Mouse (Mus musculus) common myeloid progenitor, adult 5-6 weeks (primary cell): Measurements from ENCODE around the gene Cped1. TPM values are rescaled to one million over a fixed set of nuclear protein-coding genes. Genes with fewer than 3 reads are reported as not detected.

ENCODE experiments used
- ATAC-seq: replicated peaks from 2 replicates; pipeline ENCODE4 v1.8.0; 2016; ENCODE audit warnings: low read depth, mild to moderate bottlenecking, moderate TSS enrichment, inconsistent platforms; ENCODE audit not compliant: poor library complexity, severe bottlenecking
- total RNA-seq: library from RNA; stranded (forward); fragments of 200-1000, 187-1606 nt; gene quantifications from 2 replicates; pipeline ENCODE4 v1.2.3, GENCODE M21; 2017

Cped1 gene
- total RNA-seq, 1 experiment from 2014 or later = 2.9 TPM

DNA sequence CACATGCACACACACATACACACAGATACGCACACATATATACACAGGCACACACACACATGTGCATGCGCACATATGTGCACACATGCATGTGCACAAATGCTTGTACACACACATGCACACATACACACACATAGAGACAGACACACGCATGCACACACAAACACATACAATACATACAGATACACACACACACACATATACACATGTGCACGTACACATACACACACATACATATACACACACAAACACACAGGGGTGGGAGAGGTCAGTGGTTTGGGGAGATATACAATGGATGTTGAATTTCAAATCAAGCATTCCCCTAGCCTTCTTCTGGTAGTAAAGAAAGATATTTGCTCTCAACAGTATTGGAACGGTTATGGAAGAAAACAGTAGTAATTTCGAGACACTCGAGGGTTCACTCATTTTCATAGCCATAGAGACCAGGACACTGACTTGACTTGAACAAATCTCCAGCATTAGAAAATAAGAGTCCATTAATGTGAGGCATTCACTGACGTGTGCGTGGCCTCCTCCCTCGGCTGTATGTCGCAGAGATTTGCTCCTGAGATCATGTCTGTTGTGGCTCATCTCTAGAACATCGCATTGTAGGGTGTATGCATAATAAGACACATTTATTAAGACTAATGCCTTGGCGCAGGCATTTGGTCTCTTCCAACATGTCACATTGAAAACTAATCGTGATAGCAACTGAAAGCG, 85.0 kb downstream of the Cped1 start:
- 0 out of 2 replicates have a peak, but pooled peaks have one; percentile 11 for ATAC-seq

- ATAC-seq = peak; percentile 50; the same call in 1 of the 2 replicates
Observed at GRCm38 (mm10) chr6:22071323-22071840, 85.7 kb downstream of the Cped1 start.

GRCm38 (mm10) chr6:22072737-22073136, 87.0 kb downstream of the Cped1 start:
- ATAC-seq = no peak

GRCm38 (mm10) chr6:22074232-22075083, 88.7 kb downstream of the Cped1 start:
- ATAC-seq = no peak

DNA sequence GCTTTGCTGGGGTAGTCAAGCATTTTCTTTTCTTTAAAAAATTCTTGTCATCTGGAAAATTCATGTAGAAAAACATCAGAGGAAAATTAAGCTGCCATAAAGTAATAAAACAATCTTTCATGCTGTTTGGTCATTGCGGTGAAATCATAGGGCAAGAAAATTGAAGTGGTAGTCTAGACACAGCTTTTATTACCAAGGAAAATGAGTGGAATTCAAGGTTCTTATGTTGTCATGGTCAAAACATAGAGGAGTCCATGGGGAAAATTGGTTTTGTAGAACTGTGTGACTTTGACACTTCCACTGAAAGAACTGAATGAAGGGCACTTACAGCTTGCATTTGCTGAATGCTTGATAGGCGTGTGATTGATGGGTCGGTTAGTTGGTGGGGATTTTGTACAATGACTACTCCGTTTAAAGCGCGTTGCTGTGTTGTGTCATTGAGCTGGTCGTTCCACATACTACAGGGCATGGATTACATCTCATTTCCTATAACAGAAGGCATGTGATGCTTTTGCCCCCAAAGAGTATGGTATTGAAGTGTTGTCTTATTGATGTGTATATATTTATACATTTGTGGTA, 93.1 kb downstream of the Cped1 start:
- no peak for ATAC-seq

GRCm38 (mm10) chr6:22086056-22086455, 100.3 kb downstream of the Cped1 start:
- no peak for ATAC-seq

DNA sequence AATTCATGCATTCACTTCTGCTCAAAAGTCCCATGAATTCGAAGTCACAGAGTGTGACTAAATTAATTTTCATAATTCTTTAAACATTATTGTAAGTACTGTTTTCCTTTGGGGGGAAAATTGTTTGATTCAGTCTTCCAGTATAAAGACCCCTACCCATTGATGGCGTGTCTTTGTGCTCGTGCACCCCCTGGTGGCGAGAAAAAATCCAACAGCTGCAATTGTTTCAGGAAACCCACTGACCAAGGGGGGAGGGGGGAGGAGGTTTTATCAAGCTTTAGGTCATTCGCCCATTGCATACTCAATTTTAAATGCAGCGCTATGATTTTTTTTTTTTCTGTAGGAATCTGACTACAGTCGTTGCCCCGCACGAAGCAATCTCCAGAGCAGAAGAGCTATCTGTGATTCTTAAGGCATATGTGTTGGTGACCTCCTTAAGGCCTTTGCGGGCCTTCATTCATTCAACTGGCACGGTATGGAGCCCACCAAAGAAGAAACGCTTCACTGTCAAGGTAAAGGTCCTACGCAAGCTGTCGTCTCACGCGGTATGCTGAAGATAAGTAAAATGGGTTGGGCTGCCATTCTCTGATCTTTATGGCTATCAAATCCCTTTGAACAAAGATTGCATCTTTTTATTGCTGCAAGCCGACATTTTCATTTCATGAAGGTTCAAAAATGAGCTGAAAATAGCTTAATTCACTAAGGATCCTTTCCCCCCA, 102.8 kb downstream of the Cped1 start:
- peak; percentile 42; the same call in 1 of the 2 replicates for ATAC-seq

DNA sequence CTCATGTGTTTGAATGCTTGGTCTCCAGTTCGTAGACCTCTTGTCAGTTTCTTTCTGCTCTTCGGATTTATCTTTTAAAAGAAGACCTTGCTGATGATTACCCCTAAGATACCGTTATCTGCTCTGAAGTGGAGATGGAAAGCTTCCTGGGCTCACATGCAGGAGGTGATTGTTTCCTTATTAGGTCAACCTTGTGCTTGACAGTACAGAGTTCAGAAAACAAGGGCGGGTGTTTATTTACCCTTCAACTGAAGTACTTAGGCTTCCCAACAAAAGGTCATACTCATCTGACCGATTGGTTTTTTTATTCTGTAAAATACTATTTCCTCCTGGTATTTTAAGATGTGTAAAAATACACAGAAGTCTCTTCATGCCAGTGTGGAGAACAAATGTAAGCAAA, 106.1 kb downstream of the Cped1 start:
- ATAC-seq = no peak

GRCm38 (mm10) chr6:22093792-22094191, 108.1 kb downstream of the Cped1 start:
- ATAC-seq = no peak

GRCm38 (mm10) chr6:22097709-22098108, 112.0 kb downstream of the Cped1 start:
- ATAC-seq = peak; percentile 83

GRCm38 (mm10) chr6:22099832-22100231, 114.1 kb downstream of the Cped1 start:
- ATAC-seq = no peak

DNA sequence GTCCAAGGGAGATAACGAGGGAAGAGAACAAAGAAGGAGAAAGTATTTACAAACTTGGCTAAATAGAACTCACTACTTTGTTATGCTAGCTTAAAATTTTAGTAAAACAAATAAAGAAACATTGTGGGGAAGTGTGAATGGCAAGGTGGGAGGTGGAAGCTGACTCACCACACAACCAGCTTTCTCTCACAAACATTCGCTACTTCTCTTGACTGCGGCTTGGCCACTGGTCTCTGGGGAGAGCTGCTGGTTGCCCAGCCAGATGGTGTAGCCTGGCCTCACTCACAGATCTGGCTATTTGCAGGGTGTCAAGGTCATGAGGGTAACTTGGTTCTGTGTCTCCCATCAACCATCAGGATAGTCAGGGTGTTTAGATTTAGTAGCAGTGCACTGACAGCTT, 116.2 kb downstream of the Cped1 start:
- ATAC-seq = no peak

DNA sequence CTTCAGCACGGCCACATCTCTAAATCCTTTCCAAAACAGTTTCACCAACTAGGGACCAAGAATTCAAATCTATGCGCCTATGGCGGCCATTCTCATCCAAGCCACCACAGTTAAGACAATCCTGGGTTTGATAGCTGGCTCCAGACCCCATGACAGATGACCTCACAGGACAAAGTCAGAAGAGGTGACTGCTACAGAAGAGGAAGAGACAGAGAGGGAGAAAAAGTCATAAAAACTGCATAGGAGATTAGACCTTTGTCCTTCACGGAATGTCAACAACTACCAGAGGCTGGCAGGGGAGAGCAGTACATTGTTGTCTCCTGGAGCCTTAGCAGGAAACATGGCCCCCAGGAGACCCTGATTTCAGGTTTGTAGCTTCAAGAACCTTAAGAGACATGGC, 117.0 kb downstream of the Cped1 start:
- ATAC-seq = no peak

- no peak for ATAC-seq
Observed at GRCm38 (mm10) chr6:22103713-22104112, 118.0 kb downstream of the Cped1 start.

DNA sequence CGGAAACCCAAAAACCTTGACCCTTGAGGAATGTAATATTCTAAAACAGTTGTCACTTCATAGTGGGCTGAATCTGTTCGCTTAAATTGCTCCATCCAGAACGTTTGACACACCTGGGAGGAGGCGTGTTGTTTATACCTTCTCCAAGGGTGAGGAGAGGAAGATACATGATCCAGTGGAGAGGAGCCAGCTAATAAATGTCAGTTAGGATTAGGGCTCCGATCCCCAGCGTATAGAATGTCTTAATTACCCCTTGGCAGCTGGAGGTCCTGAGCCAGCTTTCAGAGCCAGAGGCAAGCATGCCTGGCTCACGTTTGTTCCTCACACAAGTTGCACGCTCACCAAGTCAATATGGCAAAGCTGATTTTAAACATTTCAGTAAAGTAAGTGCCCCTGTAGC, 118.5 kb downstream of the Cped1 start:
- no peak for ATAC-seq

DNA sequence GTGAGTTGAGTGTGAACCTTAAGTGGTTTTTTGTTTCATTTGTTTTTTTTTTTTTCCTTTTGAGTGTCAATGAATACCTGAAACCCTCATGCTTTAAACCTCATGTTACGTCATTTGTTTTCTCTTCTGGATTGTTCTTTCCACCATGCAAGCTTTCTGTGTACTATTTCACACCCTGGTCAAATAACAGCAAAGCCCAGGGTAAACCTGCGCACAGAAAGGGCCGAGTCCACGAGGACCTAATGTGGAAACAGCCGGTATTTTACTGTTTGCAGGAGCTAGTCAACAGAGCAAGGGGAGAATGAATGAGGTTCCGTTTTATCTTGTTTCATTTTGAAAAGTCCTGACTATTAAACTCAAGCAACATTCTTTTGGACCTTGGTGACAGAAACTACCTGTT, 128.4 kb downstream of the Cped1 start:
- ATAC-seq = no peak

GRCm38 (mm10) chr6:22116679-22117078, 131.0 kb downstream of the Cped1 start:
- no peak for ATAC-seq

GRCm38 (mm10) chr6:22122080-22122479, 136.4 kb downstream of the Cped1 start:
- ATAC-seq = peak; percentile 78

GRCm38 (mm10) chr6:22122693-22123092, 137.0 kb downstream of the Cped1 start:
- ATAC-seq = no peak

DNA sequence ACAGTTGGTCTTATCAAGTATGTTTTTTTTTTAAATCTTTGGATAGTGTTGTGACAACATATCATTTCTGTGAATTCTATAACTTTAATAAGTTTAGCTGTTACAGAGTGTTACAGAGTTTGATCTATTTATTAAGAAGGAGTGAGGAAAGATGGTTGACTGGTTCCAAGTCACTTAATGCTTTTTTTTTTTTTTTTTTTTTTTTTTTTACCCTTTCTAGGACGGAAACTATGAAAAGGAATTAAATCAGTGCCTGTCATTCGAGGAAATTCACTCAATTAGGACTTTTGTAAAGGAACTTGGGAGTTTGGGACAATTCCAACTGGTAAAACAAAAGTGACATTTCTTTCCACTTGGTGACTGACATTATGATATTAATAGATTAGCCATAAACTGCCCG, 137.6 kb downstream of the Cped1 start:
- ATAC-seq = no peak
